15 mouse cellular contexts compared by ENCODE assay signal in genomic region chr3:109765141-109765540, GRCm38 (mm10).
"Had no signal": no experiment of that assay in that cellular context is flagged by ENCODE, and none has a peak within 500 bp of the region (broad histone marks: within the 10 kb centered on the region; RNA-seq: fewer than 3 reads in every experiment).

No protein-coding gene starts in this region.

- H3K4me1 ChIP-seq: liver, embryonic 15.5 days; midbrain, embryonic 10.5 days; midbrain, embryonic 15.5 days; neural tube, embryonic 13.5 days had no signal

- DNase-seq: kidney, postnatal 25 days; lung, embryonic 14.5 days; lung, postnatal 10 days; lung, postnatal 4 days; right cerebral cortex, adult 18-20 months; right cerebral cortex, postnatal 25 days; thymus, adult 18-20 months; thymus, postnatal 14 days had no signal

- H3K36me3 ChIP-seq: limb, embryonic 10.5 days; liver, embryonic 15.5 days; midbrain, embryonic 10.5 days; midbrain, embryonic 15.5 days; neural tube, embryonic 13.5 days had no signal

- H3K9ac ChIP-seq: liver, embryonic 15.5 days; lung, embryonic 14.5 days; midbrain, embryonic 15.5 days; neural tube, embryonic 13.5 days had no signal

- H3K4me3 ChIP-seq: left cerebral cortex, adult 2 months; limb, embryonic 10.5 days; liver, embryonic 15.5 days; midbrain, embryonic 10.5 days; midbrain, embryonic 15.5 days; neural tube, embryonic 13.5 days had no signal

- H3K27me3 ChIP-seq: liver, embryonic 15.5 days; midbrain, embryonic 15.5 days; neural tube, embryonic 13.5 days had no signal

- H3K27ac ChIP-seq: left cerebral cortex, adult 2 months; limb, embryonic 10.5 days; liver, embryonic 15.5 days; midbrain, embryonic 10.5 days; midbrain, embryonic 15.5 days; neural tube, embryonic 13.5 days had no signal

- ATAC-seq: midbrain, embryonic 15.5 days had no signal

- H3K9me3 ChIP-seq: limb, embryonic 10.5 days; liver, embryonic 15.5 days; midbrain, embryonic 10.5 days; midbrain, embryonic 15.5 days; neural tube, embryonic 13.5 days had no signal

- H3K4me2 ChIP-seq: liver, embryonic 11.5 days; liver, embryonic 15.5 days; lung, embryonic 14.5 days; midbrain, embryonic 15.5 days; neural tube, embryonic 13.5 days had no signal
